Mouse (Mus musculus): Measurements from ENCODE around the gene Lrig3.

The Lrig3 gene

GRCm38 (mm10) chr10:125966481-125967251, 698 bp downstream of the Lrig3 start:
- peak; percentile 74 for DNase-seq

DNA sequence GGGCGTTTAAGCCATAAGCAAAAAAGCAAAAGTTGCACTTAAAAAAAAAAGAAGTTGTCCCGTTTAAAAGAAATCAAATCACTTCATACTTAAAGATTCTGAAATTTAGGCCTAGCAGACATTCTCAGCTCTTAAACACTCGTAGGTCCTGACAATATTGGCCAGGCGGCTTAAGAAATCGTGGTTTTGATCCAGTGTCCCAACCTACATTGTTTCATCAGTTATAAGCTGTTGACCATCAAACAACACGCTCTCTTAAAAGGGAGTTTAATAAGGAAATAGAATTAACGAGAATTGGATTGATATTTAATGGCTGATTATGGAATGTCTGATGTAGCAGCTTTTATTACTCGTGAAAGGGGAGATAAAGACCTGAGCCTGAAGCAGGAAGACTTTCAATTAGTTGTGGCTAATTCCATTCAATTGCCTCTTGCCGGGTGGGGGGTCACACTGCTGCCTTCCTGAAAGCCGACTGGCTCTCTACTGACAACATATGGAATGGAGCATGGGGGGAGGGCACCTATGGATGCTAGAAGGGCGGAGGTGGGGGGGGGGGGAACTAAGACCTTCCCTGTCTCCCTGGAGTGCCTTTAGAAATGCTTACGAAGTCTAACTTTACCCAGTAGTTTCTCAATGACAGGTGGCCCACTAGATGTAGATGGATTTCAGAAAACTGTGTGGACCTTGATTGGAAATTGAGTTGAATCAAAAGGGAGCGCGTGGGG, 1.6 kb downstream of the Lrig3 start:
- no peak for DNase-seq

- DNase-seq, result no peak
These were observed 2.5 kb downstream of the Lrig3 start for GRCm38 (mm10) chr10:125968191-125969132.

DNA sequence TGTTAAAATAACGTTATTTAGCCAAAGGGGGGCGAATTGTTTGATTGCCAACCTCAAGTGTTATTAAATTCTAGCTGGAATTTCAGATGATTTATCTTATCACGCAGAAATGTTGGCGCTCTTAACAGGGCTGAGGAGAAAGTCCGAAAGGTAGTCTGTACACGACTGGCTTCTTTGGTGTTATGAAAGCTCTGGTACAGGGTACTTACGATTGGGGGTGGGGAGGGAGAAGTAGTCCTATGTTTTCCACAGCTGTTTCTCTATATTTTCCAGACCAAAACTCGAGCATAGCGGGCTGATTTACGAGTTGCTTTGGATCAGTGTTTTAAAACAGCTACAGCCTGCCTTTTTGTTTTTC, 3.1 kb downstream of the Lrig3 start:
- DNase-seq, result peak; percentile 36

- DNase-seq, result no peak
These were observed 4.1 kb downstream of the Lrig3 start for GRCm38 (mm10) chr10:125970031-125970430.

DNA sequence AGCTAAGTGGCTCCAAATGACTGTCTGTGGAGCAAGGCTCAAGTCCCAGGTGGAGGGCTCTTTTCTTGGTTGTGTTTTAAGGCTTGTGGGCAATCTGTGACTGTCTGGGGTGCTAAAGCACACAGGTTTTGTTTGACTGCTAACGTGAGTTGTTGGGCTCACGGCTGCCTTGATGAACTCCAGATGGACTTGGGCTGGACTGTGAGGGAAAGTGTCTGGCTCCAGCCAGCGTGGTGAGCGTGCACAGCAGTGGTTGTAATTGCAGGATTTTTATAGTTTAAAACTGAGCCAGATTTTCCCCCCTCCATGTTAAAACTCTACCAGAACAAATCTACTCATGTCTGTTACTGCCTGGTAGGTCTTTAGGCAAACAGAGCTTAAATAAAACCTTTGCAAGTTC, 4.5 kb downstream of the Lrig3 start:
- peak; percentile 61 for DNase-seq

- DNase-seq, result no peak
These were observed 7.8 kb downstream of the Lrig3 start for GRCm38 (mm10) chr10:125973726-125974125.

DNA sequence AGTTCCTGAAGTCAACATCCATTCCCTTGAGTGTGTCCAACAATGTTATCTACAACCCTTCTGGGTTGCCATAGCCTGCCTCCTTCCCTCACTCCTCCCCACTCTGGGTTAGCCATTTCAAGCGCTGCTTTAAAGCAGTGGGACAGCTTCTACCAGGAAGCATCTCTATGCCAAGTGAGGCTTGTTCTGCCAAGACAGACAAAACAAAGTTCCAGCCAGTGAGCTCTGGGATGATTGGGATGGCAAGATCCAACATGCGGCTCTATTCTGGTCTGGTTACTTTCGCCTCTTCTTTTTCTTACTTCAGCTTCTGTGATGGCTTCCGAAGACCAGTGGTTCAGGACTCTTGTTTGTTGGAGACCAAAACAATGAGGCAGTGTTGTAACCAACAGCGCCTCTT, 16.0 kb downstream of the Lrig3 start:
- no peak for DNase-seq

DNA sequence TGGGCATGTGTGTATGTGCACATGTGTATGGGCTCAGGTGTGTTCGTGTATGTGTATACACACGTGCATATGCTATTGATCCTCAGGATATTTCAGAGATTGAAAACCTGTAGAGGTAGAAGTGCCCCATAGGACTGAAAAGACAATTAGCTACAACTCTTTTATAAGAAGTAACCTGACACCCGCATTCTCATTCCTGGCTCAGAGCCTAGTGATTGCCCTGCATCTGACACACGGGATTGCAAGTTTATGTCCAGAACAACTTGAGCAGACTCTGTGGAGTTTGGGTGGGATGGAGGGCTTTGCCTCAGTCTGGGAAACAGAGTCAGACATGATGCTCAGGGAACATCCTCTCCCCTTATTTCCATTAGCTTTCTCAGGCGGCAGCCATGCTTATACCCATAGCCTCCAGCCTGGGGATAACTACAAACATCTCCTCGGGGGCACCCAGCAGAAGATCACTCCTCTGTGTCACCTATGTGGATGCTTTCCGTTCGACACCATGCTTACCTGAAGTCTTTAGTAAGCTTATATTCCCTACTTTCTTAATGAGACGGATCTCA, 18.6 kb downstream of the Lrig3 start:
- DNase-seq, result no peak

DNA sequence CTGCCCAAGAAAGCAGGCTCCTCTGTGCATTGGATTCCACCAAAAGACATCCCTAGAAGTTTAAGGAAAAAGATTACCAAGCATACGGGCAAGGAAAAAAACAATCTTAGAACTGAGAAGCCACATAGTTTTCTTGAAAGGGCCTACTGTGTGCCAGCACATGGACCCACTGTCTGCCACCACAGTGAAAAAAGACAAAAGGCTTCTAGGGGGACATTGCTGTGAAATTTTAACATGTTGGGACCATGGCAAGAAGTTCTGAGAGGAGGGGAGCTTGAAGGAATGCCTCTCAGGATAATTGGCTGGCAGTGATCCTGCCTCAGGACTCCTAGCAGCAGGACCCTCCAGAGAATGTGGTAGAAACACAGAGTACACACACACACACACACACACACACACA, 19.8 kb downstream of the Lrig3 start:
- DNase-seq, result no peak

DNA sequence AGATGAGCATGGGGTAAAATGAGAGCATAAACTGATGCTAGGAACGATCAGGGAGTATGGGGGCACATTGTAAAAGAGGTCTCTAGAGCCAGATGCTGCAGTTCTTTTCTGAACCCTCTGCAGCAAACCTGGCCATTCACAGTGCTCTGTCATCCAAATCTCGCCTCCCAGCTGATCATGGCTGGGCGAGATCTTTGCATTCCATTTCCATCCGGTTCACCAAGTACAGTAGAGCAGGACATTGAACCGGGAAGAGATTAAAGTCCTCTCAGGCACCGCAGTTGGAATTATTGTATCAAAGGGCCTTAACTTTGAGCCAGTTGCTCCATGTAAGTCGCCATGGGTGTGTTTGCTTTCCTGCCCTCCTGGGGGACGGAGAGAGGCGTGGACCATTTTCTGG, 20.5 kb downstream of the Lrig3 start:
- DNase-seq, result no peak

DNA sequence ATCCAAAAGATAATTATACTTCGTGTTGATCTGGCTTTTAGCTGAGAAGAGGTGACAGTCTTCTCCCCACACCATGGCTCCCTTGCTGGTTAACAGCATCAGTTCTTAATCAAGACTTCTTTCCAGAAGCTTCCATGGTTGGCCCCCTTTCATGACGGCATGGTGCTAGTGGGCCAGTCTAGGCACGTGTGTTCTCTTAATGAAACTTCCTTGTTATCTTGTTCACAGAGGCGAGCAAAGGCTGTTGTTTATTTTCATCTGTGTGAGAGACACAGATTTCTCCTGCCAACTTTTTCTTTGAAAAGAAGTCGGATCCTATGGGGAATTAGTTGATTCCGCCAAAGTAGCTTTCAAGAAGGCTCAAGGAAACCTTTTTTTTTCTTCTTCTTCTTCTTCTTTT, 21.3 kb downstream of the Lrig3 start:
- DNase-seq, result no peak

DNA sequence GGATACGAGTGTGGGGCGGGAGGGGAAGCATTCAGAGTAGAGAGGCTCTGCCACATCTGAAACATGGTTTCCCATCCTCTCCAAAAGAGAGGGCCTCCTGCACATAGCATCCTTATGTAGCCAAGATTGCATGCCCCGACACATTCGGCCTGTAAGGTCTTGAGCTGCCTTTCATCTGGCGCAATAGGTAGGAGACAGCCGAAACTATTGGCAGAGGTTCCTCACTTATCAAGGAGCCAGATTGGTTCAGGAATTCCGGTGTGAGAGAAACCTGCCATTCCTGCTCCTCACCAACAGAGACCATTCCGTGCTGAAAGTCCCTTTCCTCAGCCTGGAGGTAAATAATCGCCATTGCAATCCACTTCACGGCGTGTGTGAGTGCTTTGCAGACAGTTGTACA, 22.1 kb downstream of the Lrig3 start:
- DNase-seq, result no peak

DNA sequence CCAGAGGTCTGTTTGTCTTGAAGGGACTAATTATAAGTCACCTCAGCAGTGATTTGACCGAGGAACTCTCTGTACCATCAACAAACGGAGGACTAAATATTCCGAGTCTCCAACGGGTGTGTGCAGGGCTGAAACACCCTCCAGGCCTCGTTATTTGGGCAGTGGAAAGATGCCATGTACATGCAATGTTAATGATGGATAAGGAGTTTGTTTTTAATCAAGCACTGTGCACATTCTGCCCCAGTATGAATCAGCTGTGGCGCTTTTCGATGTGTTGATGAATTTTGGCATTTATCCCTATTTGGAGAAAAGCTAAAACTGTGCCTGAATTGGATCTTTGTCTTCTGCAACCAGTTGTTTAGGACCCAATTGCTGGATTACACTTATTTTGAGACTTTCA, 23.9 kb downstream of the Lrig3 start:
- no peak for DNase-seq

DNA sequence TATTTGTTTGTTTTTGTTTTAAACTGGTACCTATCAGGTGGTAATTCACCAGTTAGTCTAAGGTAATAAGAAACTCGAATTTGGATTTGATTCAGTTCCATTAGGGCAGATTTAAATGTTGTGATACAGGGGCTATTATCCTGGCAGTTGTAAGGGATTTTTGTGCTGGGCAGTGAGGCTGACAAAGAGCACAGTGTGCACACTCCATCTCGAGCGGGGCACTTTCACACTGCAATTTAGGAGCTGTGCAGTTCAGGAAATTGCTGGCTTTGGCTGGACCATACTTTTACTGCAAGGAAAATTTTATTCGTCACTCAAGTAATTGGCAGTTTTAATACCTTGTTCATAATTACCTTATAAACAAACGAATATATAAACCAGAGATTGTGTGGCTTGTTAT, 24.4 kb downstream of the Lrig3 start:
- no peak for DNase-seq

DNA sequence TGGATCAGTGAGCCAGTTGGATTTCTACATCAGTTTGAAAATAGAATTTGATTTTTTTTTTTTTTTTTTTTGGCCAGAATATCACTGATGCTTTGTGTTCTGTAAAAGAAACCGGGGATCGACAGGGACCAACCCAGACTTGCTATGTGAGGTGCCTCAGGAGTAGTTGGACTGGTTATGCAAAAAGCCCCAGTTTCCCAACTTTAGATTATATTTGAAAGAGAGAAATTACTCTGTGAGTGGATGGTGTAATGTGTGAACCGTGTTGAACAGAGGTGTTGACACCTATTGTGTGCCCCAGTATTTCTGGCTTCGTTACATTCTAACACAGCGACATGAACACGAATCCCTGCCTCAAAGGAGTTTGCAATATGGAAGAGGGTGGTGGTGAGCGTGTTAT, 25.9 kb downstream of the Lrig3 start:
- DNase-seq, result no peak

DNA sequence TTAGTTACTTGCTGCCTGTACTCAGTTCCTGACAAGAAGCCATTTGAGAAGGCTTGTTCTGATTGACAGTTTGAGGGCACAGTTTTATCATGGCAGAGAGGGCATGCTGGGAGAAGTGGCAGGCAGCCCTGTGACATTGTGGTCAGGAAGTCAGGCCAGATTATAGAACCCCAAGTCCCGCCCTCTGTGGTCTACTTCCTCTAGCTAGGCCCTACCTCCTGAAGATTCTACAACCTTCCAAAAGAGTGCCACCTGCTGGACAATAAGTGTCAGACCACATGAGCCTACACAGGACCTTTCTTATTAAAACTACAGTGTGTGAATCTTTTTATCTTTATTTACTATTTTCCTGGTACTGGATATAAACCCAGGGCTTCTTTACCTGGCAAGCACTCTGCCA, 28.9 kb downstream of the Lrig3 start:
- peak; percentile 44 for DNase-seq

GRCm38 (mm10) chr10:125995701-125996100, 29.7 kb downstream of the Lrig3 start:
- DNase-seq, result no peak

GRCm38 (mm10) chr10:125996989-125997388, 31.0 kb downstream of the Lrig3 start:
- DNase-seq, result peak; percentile 24

GRCm38 (mm10) chr10:125999561-125999960, 33.6 kb downstream of the Lrig3 start:
- no peak for DNase-seq

GRCm38 (mm10) chr10:126000861-126001390, 35.0 kb downstream of the Lrig3 start:
- DNase-seq, result no peak

GRCm38 (mm10) chr10:126002081-126002755, 36.2 kb downstream of the Lrig3 start:
- peak; percentile 30 for DNase-seq

Measured in kidney, postnatal 10 days (tissue).